Mouse (Mus musculus): ENCODE results near the gene Eml1.

Eml1 gene

GRCm38 (mm10) chr12:108373611-108374010, 2.9 kb downstream of the Eml1 start:
- no peak for DNase-seq (ENCODE audit: low spot score)

DNA sequence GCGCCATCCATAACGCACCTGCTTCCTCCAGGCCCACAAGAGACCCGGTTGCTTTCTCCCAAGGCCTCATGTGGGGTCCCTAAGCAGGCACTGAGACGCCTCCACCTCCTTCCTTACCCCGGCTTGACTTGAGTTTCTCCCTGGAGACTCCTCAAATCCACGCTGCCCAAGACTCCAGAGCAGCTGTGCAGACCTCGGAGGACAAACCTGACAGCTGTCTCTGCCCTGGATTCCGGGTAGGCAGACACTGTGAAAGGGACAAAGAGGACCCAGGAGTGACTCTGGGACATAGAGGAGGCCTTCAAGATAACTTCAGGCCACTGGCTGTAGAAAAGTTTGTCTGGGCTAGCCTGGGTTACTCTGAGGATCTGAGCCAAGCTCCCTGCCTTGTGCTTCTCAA, 3.9 kb downstream of the Eml1 start:
- no peak for DNase-seq (ENCODE audit: low spot score)

GRCm38 (mm10) chr12:108378379-108379133, 7.8 kb downstream of the Eml1 start:
- no peak for DNase-seq (ENCODE audit: low spot score)

DNA sequence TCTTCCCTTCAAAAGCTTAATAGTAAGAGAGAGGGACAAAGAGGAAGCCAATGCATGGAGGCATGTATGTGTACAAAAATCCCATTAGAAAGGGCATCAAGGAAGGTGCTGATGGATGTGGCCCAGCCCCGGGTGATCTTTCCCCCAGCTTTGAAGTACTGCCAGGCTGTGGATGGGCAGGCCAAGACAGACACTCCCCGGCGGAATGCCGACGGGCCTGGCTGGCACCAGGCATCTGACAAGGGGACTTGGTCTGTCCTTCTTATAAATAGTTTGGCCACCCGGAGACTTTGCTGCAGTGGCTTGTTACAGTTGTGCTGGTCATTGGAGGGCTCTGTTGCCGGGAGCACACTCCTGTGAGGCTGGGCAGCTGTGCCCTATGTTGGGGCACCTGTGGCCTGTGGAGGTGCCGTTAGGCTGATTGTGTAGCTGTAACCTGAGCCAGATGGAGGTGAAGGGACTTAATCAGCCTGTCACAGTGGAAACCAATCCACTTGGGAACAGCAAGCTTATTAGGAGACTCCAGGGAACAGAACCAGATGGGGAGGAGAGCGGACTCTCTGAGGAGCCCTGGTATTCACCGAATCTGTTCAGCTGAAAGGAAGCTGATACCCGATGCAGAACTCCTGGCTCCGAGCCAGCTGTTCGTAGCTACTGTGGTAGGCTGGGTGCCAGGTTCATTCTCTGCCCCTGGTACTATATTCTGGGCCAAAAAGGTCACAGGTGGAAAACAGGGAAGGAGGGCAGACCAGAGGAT, 15.9 kb downstream of the Eml1 start:
- no peak for DNase-seq (ENCODE audit: low spot score)

- no peak for DNase-seq (ENCODE audit: low spot score)
Observed at GRCm38 (mm10) chr12:108389718-108390117, 19.0 kb downstream of the Eml1 start.

GRCm38 (mm10) chr12:108392254-108393044, 21.7 kb downstream of the Eml1 start:
- no peak for DNase-seq (ENCODE audit: low spot score)

- DNase-seq (ENCODE audit: low spot score), result no peak
Observed at GRCm38 (mm10) chr12:108393082-108393481, 22.3 kb downstream of the Eml1 start.

DNA sequence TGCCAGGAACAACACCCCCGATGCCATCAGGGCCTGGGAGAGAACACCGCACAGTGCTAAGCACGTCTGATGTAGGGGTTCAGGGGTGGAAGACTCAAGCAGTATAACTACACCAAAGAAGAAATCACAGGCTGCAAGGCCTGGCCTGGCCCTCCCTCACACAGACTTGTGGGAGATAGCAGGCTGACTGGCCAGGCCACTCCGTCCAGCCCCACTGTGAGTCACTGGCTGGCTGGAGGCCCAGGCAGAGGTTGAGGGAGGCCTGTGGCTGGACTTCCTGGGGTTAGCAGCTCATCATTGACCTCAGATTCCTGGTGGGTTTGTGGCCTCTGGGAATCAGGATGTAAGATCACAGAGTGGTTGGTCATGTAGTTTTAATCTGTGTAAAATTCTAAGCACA, 22.9 kb downstream of the Eml1 start:
- DNase-seq (ENCODE audit: low spot score), result peak; percentile 87

GRCm38 (mm10) chr12:108394534-108395284, 24.0 kb downstream of the Eml1 start:
- no peak for DNase-seq (ENCODE audit: low spot score)

DNA sequence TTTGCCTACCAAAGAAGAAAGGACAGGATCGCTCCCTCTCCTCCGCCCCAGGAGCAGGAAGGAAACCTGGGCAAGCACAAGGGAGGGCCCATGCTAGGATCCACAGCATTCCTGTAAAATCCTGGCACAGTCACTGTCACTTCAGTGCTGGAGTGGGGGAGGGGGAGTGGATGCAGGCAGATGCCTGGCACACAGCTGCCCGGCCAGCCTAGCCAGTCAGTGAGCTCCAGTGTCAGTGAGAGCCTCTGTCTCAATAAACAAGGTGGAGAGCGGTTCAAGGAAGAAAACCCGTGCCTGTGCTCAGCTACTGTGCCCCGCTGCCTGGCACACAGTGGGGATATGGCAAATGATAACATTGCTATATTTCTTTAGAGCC, 24.5 kb downstream of the Eml1 start:
- no peak for DNase-seq (ENCODE audit: low spot score)

GRCm38 (mm10) chr12:108396081-108396947, 25.6 kb downstream of the Eml1 start:
- DNase-seq (ENCODE audit: low spot score), result no peak

DNA sequence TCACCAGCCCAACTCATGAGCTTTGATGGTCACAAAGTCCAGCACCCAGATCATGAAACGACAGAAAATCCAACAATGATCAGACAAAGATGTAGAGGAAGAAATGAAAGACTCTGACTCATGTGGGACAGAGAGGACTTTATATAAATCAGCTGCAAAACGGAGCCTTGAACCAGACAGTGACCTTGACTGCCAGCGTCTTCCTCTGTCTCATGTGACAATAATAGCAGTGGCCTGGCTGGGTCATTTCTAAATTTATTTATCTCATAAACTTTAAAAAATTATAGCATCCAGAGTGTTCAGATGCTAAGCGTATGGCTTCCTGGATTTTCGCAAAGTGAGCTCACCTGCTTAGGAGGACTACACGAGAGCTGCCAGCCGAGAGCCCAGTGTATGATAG, 27.9 kb downstream of the Eml1 start:
- DNase-seq (ENCODE audit: low spot score), result no peak

DNA sequence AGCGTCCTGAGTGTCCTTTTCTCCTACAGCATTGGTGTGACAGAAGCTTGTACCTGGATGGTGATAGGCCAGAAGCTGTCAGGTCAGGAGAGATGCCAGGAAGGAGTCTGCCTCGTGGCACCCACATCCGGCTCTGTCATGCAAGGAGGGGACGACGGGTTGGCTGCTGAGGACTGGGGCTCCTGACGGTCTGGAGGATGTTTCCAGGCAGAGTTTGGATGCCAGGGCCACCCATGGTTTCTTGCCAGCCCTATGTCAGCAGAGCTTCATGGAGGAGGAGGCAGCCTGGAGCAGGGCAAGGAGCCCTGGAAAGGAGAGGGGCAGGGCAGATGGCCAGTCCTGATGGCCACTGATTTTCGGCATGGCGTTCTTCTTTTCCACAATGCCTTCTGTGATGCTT, 28.4 kb downstream of the Eml1 start:
- no peak for DNase-seq (ENCODE audit: low spot score)

DNA sequence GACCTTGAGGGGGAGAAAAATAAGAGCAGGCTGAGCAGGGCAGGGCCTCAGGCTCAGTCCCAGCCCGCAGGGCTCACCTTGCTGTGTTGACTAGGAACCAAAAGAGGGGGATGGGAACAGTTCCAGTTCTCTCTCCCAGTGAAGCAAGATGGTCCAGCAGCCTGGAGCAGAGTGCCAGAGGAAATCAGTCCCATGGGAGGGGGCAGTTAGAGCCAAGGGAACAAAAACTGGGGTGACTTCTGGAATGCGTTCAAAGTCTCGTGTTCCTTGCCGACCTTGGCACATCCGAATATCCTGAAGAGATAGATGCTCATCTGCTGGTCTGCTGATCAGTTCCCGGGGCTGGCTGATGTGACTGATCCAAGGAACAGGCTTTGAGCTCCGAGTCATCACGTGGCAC, 30.2 kb downstream of the Eml1 start:
- no peak for DNase-seq (ENCODE audit: low spot score)

GRCm38 (mm10) chr12:108403957-108404356, 33.2 kb downstream of the Eml1 start:
- DNase-seq (ENCODE audit: low spot score), result peak; percentile 48

- DNase-seq (ENCODE audit: low spot score), result no peak
Observed at GRCm38 (mm10) chr12:108409100-108409499, 38.3 kb downstream of the Eml1 start.

DNA sequence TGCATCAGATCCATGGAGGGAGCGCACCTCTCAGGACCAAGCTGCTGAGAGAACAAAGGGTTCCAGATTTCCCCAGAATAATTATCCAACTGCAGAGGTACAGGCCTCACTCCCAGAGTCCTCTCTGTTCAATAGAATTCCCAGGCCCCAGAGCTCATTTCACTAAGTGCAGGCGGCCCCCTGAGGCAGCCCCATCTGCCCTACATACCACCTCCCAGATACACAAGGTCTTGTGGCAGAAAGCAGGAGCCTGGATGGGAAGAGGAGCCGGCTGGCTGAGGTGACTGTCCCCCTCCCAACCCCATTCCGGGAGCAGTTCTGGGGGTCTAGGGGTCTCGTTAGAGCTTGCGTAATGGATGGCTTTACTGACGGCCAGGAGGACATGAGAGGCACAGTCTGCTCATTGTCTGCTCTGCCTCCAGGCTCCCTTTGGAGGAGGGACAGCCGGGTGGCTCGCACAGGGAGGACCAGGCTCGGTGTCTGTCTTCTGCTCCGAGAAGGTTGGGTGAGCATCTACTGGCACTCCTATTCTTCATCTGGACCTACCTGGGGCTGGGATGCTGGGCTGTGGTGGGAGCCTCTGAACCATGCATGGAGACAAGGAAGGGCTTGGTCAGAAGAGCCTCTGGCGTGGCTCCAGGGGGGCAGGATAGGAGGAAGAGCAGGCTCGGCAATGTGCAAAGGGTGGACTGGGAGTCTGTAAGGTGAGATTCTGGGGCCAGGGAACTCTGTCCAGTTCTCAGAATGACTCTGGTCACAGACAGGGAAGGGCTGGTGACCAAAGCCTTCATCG, 39.9 kb downstream of the Eml1 start:
- no peak for DNase-seq (ENCODE audit: low spot score)

DNA sequence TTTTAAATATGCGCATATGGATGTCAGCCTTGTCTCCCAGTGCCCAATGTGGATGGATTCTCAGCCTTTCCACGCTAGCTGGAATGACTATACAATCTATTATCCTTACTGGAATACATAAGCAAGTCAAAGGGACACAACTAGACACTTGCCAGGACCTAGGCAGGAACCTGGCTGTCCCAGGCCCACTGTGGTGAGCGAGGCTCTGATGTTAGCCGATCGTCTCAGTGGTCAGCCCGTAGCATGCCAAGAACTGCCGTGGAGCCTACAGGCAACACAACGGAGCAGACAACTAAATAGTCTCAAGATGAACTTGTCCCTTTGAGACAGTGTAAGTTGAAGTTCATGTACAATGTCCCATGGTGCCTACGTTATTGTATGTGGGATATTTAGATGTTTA, 44.2 kb downstream of the Eml1 start:
- no peak for DNase-seq (ENCODE audit: low spot score)

- DNase-seq (ENCODE audit: low spot score), result no peak
Observed at GRCm38 (mm10) chr12:108419570-108419969, 48.8 kb downstream of the Eml1 start.

DNA sequence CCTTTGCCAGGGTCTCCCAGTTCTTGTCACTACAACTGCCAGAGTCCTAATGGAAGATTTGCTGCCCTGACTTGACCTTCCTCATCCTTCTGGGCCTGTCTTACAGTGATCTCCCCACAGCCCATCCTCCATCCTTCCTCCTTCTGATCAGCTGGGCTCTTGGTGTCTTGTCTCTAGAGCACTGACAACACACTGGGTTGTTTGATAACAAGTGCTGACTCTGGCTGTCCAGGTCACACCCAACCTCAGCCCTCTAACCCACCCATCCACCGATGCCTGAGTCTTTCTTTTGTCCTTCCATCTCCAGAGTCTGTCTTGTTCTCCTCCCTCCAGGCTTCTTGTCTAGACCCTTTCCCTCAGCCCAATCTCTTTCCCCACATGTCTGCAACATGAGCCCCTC, 50.7 kb downstream of the Eml1 start:
- no peak for DNase-seq (ENCODE audit: low spot score)
